Mouse (Mus musculus): Measurements from ENCODE around the gene 1700086D15Rik. TPM values are rescaled to one million over a fixed set of nuclear protein-coding genes. Genes with fewer than 3 reads are reported as not detected.

1700086D15Rik gene
- polyA plus RNA-seq, 1 experiment from 2014 or later: not detected

Other genes with a start within 250 kb of the 1700086D15Rik start
- gene Elac2, start 180.9 kb downstream of the 1700086D15Rik start, polyA plus RNA-seq (2015; fragmentation: Nextera tagmentation; extraction: Ambion mirVana): 12.8 and 13.7 TPM in 2 replicates
- 0.74 and 0.85 TPM in 2 replicates for gene Arhgap44, start 3.1 kb upstream of the 1700086D15Rik start, polyA plus RNA-seq (2015; fragmentation: Nextera tagmentation; extraction: Ambion mirVana)
- gene Myocd, start 110.1 kb upstream of the 1700086D15Rik start, polyA plus RNA-seq (2015; fragmentation: Nextera tagmentation; extraction: Ambion mirVana): 0.11 and 0.15 TPM in 2 replicates

Data from liver, embryonic 16.5 days (tissue).